Mouse (Mus musculus) heart, embryonic 11.5 days (tissue): ENCODE measurements around the gene Alpk3. TPM values are rescaled to one million over a fixed set of nuclear protein-coding genes. Genes with fewer than 3 reads are reported as not detected.
A peak's percentile ranks its signal among the peaks of the same experiment; 100 is the strongest.
"Not testable (repeated sequence)": the region's sequence is repeated elsewhere in the genome, so short reads cannot be mapped to it uniquely, and the experiment has no call there.

ENCODE experiments used
- ATAC-seq: fragments of 200-750 bp; cut with Nextera tagmentation; replicated peaks from 2 replicates; pipeline ENCODE4 v1.8.0; 2017; ENCODE audit warnings: moderate library complexity; ENCODE audit not compliant: insufficient number of reproducible peaks, low FRiP score, low TSS enrichment
- H3K27ac ChIP-seq: fragments of 300-500 bp; sonication (generic); 2 replicates; pipeline ENCODE4 v1.5.1; 2014; ENCODE audit warnings: mild to moderate bottlenecking, low read depth, low read length
- H3K27me3 ChIP-seq: fragments of 300-500 bp; sonication (generic); 2 replicates; pipeline ENCODE4 v1.6.1; 2014; ENCODE audit warnings: mild to moderate bottlenecking, low read length, mixed read lengths; ENCODE audit not compliant: control insufficient read depth, insufficient read depth
- H3K36me3 ChIP-seq: fragments of 300-500 bp; sonication (generic); 2 replicates; pipeline ENCODE4 v1.6.1; 2014; ENCODE audit warnings: mild to moderate bottlenecking, low read length, moderate library complexity, mixed read lengths; ENCODE audit not compliant: control insufficient read depth, insufficient read depth
- H3K4me1 ChIP-seq: fragments of 300-500 bp; sonication (generic); 2 replicates; pipeline ENCODE4 v1.6.1; 2014; ENCODE audit warnings: low read length; ENCODE audit not compliant: control insufficient read depth, insufficient read depth
- H3K4me2 ChIP-seq: fragments of 300-500 bp; sonication (generic); 2 replicates; pipeline ENCODE4 v1.6.1; 2014; ENCODE audit warnings: mild to moderate bottlenecking, moderate library complexity
- H3K4me3 ChIP-seq: fragments of 300-500 bp; sonication (generic); 2 replicates; pipeline ENCODE4 v1.5.1; 2014; ENCODE audit warnings: low read depth, low read length
- H3K9ac ChIP-seq: fragments of 300-500 bp; sonication (generic); 2 replicates; pipeline ENCODE4 v1.6.1; 2014; ENCODE audit warnings: mild to moderate bottlenecking, low read depth, low read length, moderate library complexity
- H3K9me3 ChIP-seq: fragments of 300-500 bp; sonication (generic); replicated peaks from 2 replicates; pipeline ENCODE4 v1.6.1; 2016; ENCODE audit warnings: low read length; ENCODE audit not compliant: control insufficient read depth
- WGBS: fragments of 180-500 bp; shearing (Covaris S2); extraction: QIAGEN DNeasy Blood & Tissue Kit; methylation state at CpG from one replicate; pipeline ENCODE4 v1.1.7; 2014; ENCODE audit not compliant: insufficient replicate concordance; 5-methylcytosine and 5-hydroxymethylcytosine counted together
- polyA plus RNA-seq: library from polyadenylated mRNA; unstranded; fragments of >200 nt; fragmentation: Nextera tagmentation; extraction: Ambion mirVana; gene quantifications from 2 replicates; pipeline ENCODE4 v1.2.1, GENCODE M21; 2014

Gene Alpk3
- polyA plus RNA-seq, 1 experiment from 2014 or later = 22.8 TPM

GRCm38 (mm10) chr7:81139100-81139499, 81.7 kb downstream of the Alpk3 start:
- Histone ChIP-seq H3K4me1 (peaks cover 10% of the 10 kb centered on the region), H3K36me3 (no peaks in the 10 kb centered on the region), H3K9ac (no peak overlapping the region), H3K27me3 (no peaks in the 10 kb centered on the region), H3K4me2 (no peak overlapping the region), H3K9me3 (no peaks in the 10 kb centered on the region), H3K27ac (no peak overlapping the region), H3K4me3 (no peak overlapping the region)
- 78% methylated on average over 7 of the region's 7 CpGs for WGBS
- ATAC-seq = no peak

- peaks cover 4% of the 10 kb centered on the region for H3K4me1 ChIP-seq
- H3K4me2 ChIP-seq = no peak overlapping the region
- no peak overlapping the region for H3K4me3 ChIP-seq
- no peaks in the 10 kb centered on the region for H3K27me3 ChIP-seq
- H3K9ac ChIP-seq = no peak overlapping the region
- no peaks in the 10 kb centered on the region for H3K36me3 ChIP-seq
- WGBS = 80% methylated on average over 5 of the region's 5 CpGs
- no peak overlapping the region for H3K27ac ChIP-seq
- ATAC-seq = no peak
- H3K9me3 ChIP-seq = no peaks in the 10 kb centered on the region
These were observed 82.4 kb downstream of the Alpk3 start for GRCm38 (mm10) chr7:81139671-81140404.

- Histone ChIP-seq H3K27ac (no peak overlapping the region), H3K27me3 (no peaks in the 10 kb centered on the region), H3K9me3 (no peaks in the 10 kb centered on the region), H3K9ac (no peak overlapping the region), H3K4me1 (no peaks in the 10 kb centered on the region), H3K4me2 (no peak overlapping the region), H3K36me3 (no peaks in the 10 kb centered on the region), H3K4me3 (no peak overlapping the region)
- no peak for ATAC-seq
- 66% methylated on average over 1 of the region's 1 CpGs for WGBS
These were observed 84.1 kb downstream of the Alpk3 start for GRCm38 (mm10) chr7:81141541-81141940.

GRCm38 (mm10) chr7:81143056-81143455, 85.7 kb downstream of the Alpk3 start:
- not testable (repeated sequence) for H3K4me1 ChIP-seq, H3K4me2 ChIP-seq, H3K9me3 ChIP-seq, ATAC-seq, H3K36me3 ChIP-seq, H3K9ac ChIP-seq, H3K27me3 ChIP-seq, H3K4me3 ChIP-seq, H3K27ac ChIP-seq
- WGBS = 67% methylated on average over 4 of the region's 4 CpGs

- peak; percentile 76 for ATAC-seq
- H3K4me3 ChIP-seq = no peak overlapping the region
- WGBS = 49% methylated on average over 11 of the region's 11 CpGs
- H3K9me3 ChIP-seq = no peaks in the 10 kb centered on the region
- 0 out of 2 replicates have a peak, but pooled peaks cover 3% of the 10 kb centered on the region for H3K4me1 ChIP-seq
- H3K4me2 ChIP-seq = peak overlapping the region; percentile 7
- no peak overlapping the region for H3K9ac ChIP-seq
- H3K36me3 ChIP-seq = no peaks in the 10 kb centered on the region
- no peaks in the 10 kb centered on the region for H3K27me3 ChIP-seq
- no peak overlapping the region for H3K27ac ChIP-seq
These were observed 92.4 kb downstream of the Alpk3 start for GRCm38 (mm10) chr7:81149759-81150158.

- 0 out of 2 replicates have a peak, but pooled peaks cover 3% of the 10 kb centered on the region for H3K4me1 ChIP-seq
- no peak for ATAC-seq
- H3K36me3 ChIP-seq = no peaks in the 10 kb centered on the region
- H3K4me2 ChIP-seq = no peak overlapping the region
- H3K27ac ChIP-seq = no peak overlapping the region
- H3K9ac ChIP-seq = no peak overlapping the region
- H3K4me3 ChIP-seq = no peak overlapping the region
- no peaks in the 10 kb centered on the region for H3K9me3 ChIP-seq
- H3K27me3 ChIP-seq = no peaks in the 10 kb centered on the region
- WGBS = 94% methylated on average over 8 of the region's 8 CpGs
These were observed 93.8 kb downstream of the Alpk3 start for GRCm38 (mm10) chr7:81151216-81151615.

GRCm38 (mm10) chr7:81152306-81152705, 94.9 kb downstream of the Alpk3 start:
- H3K4me3 ChIP-seq = no peak overlapping the region
- H3K27ac ChIP-seq = no peak overlapping the region
- no peak overlapping the region for H3K4me2 ChIP-seq
- H3K4me1 ChIP-seq = 0 out of 2 replicates have a peak, but pooled peaks cover 3% of the 10 kb centered on the region
- WGBS = 92% methylated on average over 10 of the region's 10 CpGs
- no peaks in the 10 kb centered on the region for H3K27me3 ChIP-seq
- no peaks in the 10 kb centered on the region for H3K36me3 ChIP-seq
- ATAC-seq = no peak
- H3K9me3 ChIP-seq = no peaks in the 10 kb centered on the region
- no peak overlapping the region for H3K9ac ChIP-seq

- no peaks in the 10 kb centered on the region for H3K27me3 ChIP-seq
- no peak for ATAC-seq
- H3K36me3 ChIP-seq = no peaks in the 10 kb centered on the region
- 67% methylated on average over 7 of the region's 7 CpGs for WGBS
- 0 out of 2 replicates have a peak, but pooled peaks cover 3% of the 10 kb centered on the region for H3K4me1 ChIP-seq
- H3K9ac ChIP-seq = no peak overlapping the region
- no peaks in the 10 kb centered on the region for H3K9me3 ChIP-seq
- H3K27ac ChIP-seq = no peak overlapping the region
- H3K4me2 ChIP-seq = no peak overlapping the region
- H3K4me3 ChIP-seq = no peak overlapping the region
These were observed 95.4 kb downstream of the Alpk3 start for GRCm38 (mm10) chr7:81152826-81153225.

GRCm38 (mm10) chr7:81153327-81153726, 95.9 kb downstream of the Alpk3 start:
- Histone ChIP-seq H3K9me3 (no peaks in the 10 kb centered on the region), H3K27ac (no peak overlapping the region), H3K9ac (no peak overlapping the region), H3K4me2 (no peak overlapping the region), H3K36me3 (no peaks in the 10 kb centered on the region), H3K27me3 (no peaks in the 10 kb centered on the region), H3K4me3 (no peak overlapping the region), H3K4me1 (peaks cover 3% of the 10 kb centered on the region)
- no peak for ATAC-seq
- WGBS = 68% methylated on average over 6 of the region's 6 CpGs
